Mouse (Mus musculus) embryonic fibroblast, embryonic 13.5 days (primary cell): ENCODE results near the gene Spata9. TPM values are rescaled to one million over a fixed set of nuclear protein-coding genes. Genes with fewer than 3 reads are reported as not detected.

Source experiments
- H3K27ac ChIP-seq: 2 replicates; pipeline ENCODE4 v1.5.1; 2012; ENCODE audit warnings: low read length, control low read depth, inconsistent platforms; ENCODE audit not compliant: insufficient read depth
- H3K4me1 ChIP-seq: 2 replicates; pipeline ENCODE4 v1.6.1; 2011; ENCODE audit warnings: low read length; ENCODE audit not compliant: control insufficient read depth, insufficient read depth
- H3K4me3 ChIP-seq: 2 replicates; pipeline ENCODE4 v1.5.1; 2011; ENCODE audit warnings: mild to moderate bottlenecking, control low read depth, low read length; ENCODE audit not compliant: insufficient read depth
- CTCF ChIP-seq: IDR thresholded peaks from 2 replicates; pipeline ENCODE4 v1.5.1; 2011; ENCODE audit warnings: mild to moderate bottlenecking, control low read depth, low read length, moderate library complexity, borderline replicate concordance; ENCODE audit not compliant: insufficient read depth
- POLR2A ChIP-seq: IDR thresholded peaks from 2 replicates; pipeline ENCODE4 v1.6.1; 2011; ENCODE audit warnings: low read depth, mild to moderate bottlenecking, control low read depth, low read length, moderate library complexity
- polyA plus RNA-seq: library from polyadenylated mRNA; stranded (reverse); fragments of >200 nt; gene quantifications from 2 replicates; pipeline ENCODE4 v1.2.4, GENCODE M21; 2011; ENCODE audit warnings: low read depth; ENCODE audit not compliant: missing spikeins, insufficient read length

Gene Spata9
- polyA plus RNA-seq, 1 experiment: 0.49 TPM

DNA sequence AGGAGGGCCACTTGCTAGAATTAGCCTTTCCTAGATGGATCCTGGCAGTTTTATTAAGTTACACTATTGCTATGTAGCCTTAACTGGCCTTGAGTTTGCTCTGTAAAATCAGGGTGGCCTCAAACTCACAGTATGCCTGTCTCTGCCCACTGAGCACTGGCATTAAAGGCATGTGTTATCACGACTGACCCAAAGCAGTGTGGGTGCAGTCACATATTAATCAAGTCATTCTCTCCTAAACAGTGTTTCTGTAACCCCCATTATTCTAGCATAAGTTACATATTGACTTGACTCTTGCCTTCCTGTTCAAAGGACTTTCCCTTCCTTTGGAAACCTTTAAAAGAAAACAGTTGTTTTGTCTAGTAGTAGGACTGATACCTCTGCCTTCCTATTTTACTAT lies 75.5 kb downstream of the Spata9 start:
- no peak overlapping the region for H3K27ac ChIP-seq
- H3K4me1 ChIP-seq: no peaks in the 10 kb centered on the region
- TF ChIP-seq POLR2A (no peak), CTCF (no peak)
- H3K4me3 ChIP-seq: no peak overlapping the region

DNA sequence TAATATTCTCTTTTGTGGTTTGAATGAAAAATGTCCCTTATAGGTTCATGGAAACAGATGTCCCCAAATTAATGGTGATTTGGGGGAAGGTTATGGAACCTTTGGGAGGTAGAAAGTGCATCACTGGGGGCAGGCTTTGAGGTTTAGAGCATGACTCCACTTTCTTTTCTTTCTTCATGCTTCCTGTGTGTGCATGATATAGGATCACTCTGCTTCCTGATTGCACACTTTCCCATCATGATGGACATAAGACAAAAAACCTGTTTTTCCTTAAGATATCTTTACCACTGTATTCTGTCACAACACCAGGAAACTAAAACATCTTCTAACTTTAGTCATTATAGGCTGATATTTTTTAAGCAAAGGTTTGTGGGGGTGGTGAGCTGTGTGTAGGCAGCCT lies 78.0 kb downstream of the Spata9 start:
- Histone ChIP-seq H3K4me1 (no peaks in the 10 kb centered on the region), H3K27ac (no peak overlapping the region), H3K4me3 (no peak overlapping the region)
- TF ChIP-seq CTCF (no peak), POLR2A (no peak)

Other genes with a start within 250 kb of the Spata9 start
- gene Glrx, start 127.3 kb upstream of the Spata9 start, polyA plus RNA-seq: 31.1 and 35.7 TPM in 2 replicates
- 91.2 and 101 TPM in 2 replicates for gene Rhobtb3, start 23.2 kb upstream of the Spata9 start, polyA plus RNA-seq
- gene Rfesd, start 51.6 kb downstream of the Spata9 start, polyA plus RNA-seq: 14.1 and 18.2 TPM in 2 replicates
- not detected in 2 replicates for gene Gpr150, start 89.8 kb downstream of the Spata9 start, polyA plus RNA-seq
- 21.8 and 24.8 TPM in 2 replicates for gene Arsk, start 131.5 kb downstream of the Spata9 start, polyA plus RNA-seq
- 37.2 and 37.3 TPM in 2 replicates for gene Ttc37, start 131.6 kb downstream of the Spata9 start, polyA plus RNA-seq